Mouse (Mus musculus): ENCODE data around the gene Gna11. TPM values are rescaled to one million over a fixed set of nuclear protein-coding genes. Genes with fewer than 3 reads are reported as not detected.

Gna11 gene
- total RNA-seq, 1 experiment, result 53.4 TPM

- Histone ChIP-seq H3K9ac (ENCODE audit: insufficient read depth, low read depth, low read length, poor library complexity, severe bottlenecking) (no peak overlapping the region), H3K4me3 (ENCODE audit: insufficient read depth in 1 of 2, low read depth in 1 of 2, low read length in 2 of 2, poor library complexity in 1 of 2, severe bottlenecking in 1 of 2) (no peak overlapping the region), H3K9me3 (ENCODE audit: control insufficient read depth, insufficient read depth, low read depth, low read length) (no peaks in the 10 kb centered on the region), H3K36me3 (ENCODE audit: control insufficient read depth, insufficient read depth, low read length, poor library complexity, severe bottlenecking) (no peaks in the 10 kb centered on the region), H3K4me1 (ENCODE audit: control insufficient read depth in 2 of 2, insufficient read depth in 2 of 2, low read length in 2 of 2, poor library complexity in 1 of 2) (peaks cover 0 to 2% of the 10 kb centered on the region in 2 experiments; a peak in 1 of 4 replicates), H3K27ac (ENCODE audit: insufficient read depth, low read depth, low read length, poor library complexity, severe bottlenecking) (no peak overlapping the region)
- in situ Hi-C loops (cut with MboI; ENCODE audit: low sequenced_read_pairs in 2 of 2, unreplicated experiment in 2 of 2), result no loop called here
- TF ChIP-seq HCFC1 (IDR thresholded peaks at IDR 0.05; ENCODE audit: borderline replicate concordance, insufficient read depth, low read length) (no peak), CHD2 (IDR thresholded peaks at IDR 0.05; ENCODE audit: low read depth, low read length) (no peak), ZNF384 (IDR thresholded peaks at IDR 0.05; ENCODE audit: low read depth, low read length) (no peak), ZC3H11A (IDR thresholded peaks at IDR 0.05; ENCODE audit: borderline replicate concordance, low read depth, low read length) (no peak), MAFK (IDR thresholded peaks at IDR 0.05; ENCODE audit: insufficient read depth, low read depth, low read length) (no peak)
- DNase-seq (ENCODE audit: low read depth, low spot score), result no peak
Measured at GRCm38 (mm10) chr10:81518546-81518945, 26.4 kb downstream of the Gna11 start.

GRCm38 (mm10) chr10:81517227-81517626, 27.8 kb downstream of the Gna11 start:
- Histone ChIP-seq H3K4me1 (ENCODE audit: control insufficient read depth in 2 of 2, insufficient read depth in 2 of 2, low read length in 2 of 2, poor library complexity in 1 of 2) (peaks cover 0 to 2% of the 10 kb centered on the region in 2 experiments; a peak in 1 of 4 replicates), H3K9ac (ENCODE audit: insufficient read depth, low read depth, low read length, poor library complexity, severe bottlenecking) (no peak overlapping the region), H3K4me3 (ENCODE audit: insufficient read depth in 1 of 2, low read depth in 1 of 2, low read length in 2 of 2, poor library complexity in 1 of 2, severe bottlenecking in 1 of 2) (no peak overlapping the region), H3K27ac (ENCODE audit: insufficient read depth, low read depth, low read length, poor library complexity, severe bottlenecking) (no peak overlapping the region), H3K9me3 (ENCODE audit: control insufficient read depth, insufficient read depth, low read depth, low read length) (no peaks in the 10 kb centered on the region), H3K36me3 (ENCODE audit: control insufficient read depth, insufficient read depth, low read length, poor library complexity, severe bottlenecking) (no peaks in the 10 kb centered on the region)
- TF ChIP-seq ZNF384 (IDR thresholded peaks at IDR 0.05; ENCODE audit: low read depth, low read length), result no peak
- TF ChIP-seq HCFC1 (IDR thresholded peaks at IDR 0.05; ENCODE audit: borderline replicate concordance, insufficient read depth, low read length), result no peak
- TF ChIP-seq MAFK (IDR thresholded peaks at IDR 0.05; ENCODE audit: insufficient read depth, low read depth, low read length), result no peak
- no peak for TF ChIP-seq ZC3H11A (IDR thresholded peaks at IDR 0.05; ENCODE audit: borderline replicate concordance, low read depth, low read length)
- TF ChIP-seq CHD2 (IDR thresholded peaks at IDR 0.05; ENCODE audit: low read depth, low read length), result no peak
- in situ Hi-C loops (cut with MboI; ENCODE audit: low sequenced_read_pairs in 2 of 2, unreplicated experiment in 2 of 2), result no loop called here
- DNase-seq (ENCODE audit: low read depth, low spot score), result no peak

- no peak for DNase-seq (ENCODE audit: low read depth, low spot score)
- Histone ChIP-seq H3K9ac (ENCODE audit: insufficient read depth, low read depth, low read length, poor library complexity, severe bottlenecking) (no peak overlapping the region), H3K27ac (ENCODE audit: insufficient read depth, low read depth, low read length, poor library complexity, severe bottlenecking) (no peak overlapping the region), H3K36me3 (ENCODE audit: control insufficient read depth, insufficient read depth, low read length, poor library complexity, severe bottlenecking) (no peaks in the 10 kb centered on the region), H3K4me1 (ENCODE audit: control insufficient read depth in 2 of 2, insufficient read depth in 2 of 2, low read length in 2 of 2, poor library complexity in 1 of 2) (peaks cover 0 to 10% of the 10 kb centered on the region in 2 experiments; a peak in 2 of 4 replicates), H3K4me3 (ENCODE audit: insufficient read depth in 1 of 2, low read depth in 1 of 2, low read length in 2 of 2, poor library complexity in 1 of 2, severe bottlenecking in 1 of 2) (no peak overlapping the region), H3K9me3 (ENCODE audit: control insufficient read depth, insufficient read depth, low read depth, low read length) (no peaks in the 10 kb centered on the region)
- in situ Hi-C loops (cut with MboI; ENCODE audit: low sequenced_read_pairs in 2 of 2, unreplicated experiment in 2 of 2), result no loop called here
- TF ChIP-seq HCFC1 (IDR thresholded peaks at IDR 0.05; ENCODE audit: borderline replicate concordance, insufficient read depth, low read length) (no peak), ZC3H11A (IDR thresholded peaks at IDR 0.05; ENCODE audit: borderline replicate concordance, low read depth, low read length) (no peak), ZNF384 (IDR thresholded peaks at IDR 0.05; ENCODE audit: low read depth, low read length) (no peak), MAFK (IDR thresholded peaks at IDR 0.05; ENCODE audit: insufficient read depth, low read depth, low read length) (no peak), CHD2 (IDR thresholded peaks at IDR 0.05; ENCODE audit: low read depth, low read length) (no peak)
Measured at GRCm38 (mm10) chr10:81513798-81514197, 31.2 kb downstream of the Gna11 start.

- H3K4me1 ChIP-seq (ENCODE audit: control insufficient read depth in 2 of 2, insufficient read depth in 2 of 2, low read length in 2 of 2, poor library complexity in 1 of 2), result peaks cover 2 to 24% of the 10 kb centered on the region in 2 experiments; a peak in 2 of 4 replicates
- H3K9me3 ChIP-seq (ENCODE audit: control insufficient read depth, insufficient read depth, low read depth, low read length), result no peaks in the 10 kb centered on the region
- no peak for DNase-seq (ENCODE audit: low read depth, low spot score)
- in situ Hi-C loops (cut with MboI; ENCODE audit: low sequenced_read_pairs in 2 of 2, unreplicated experiment in 2 of 2), result no loop called here
- no peak overlapping the region for H3K27ac ChIP-seq (ENCODE audit: insufficient read depth, low read depth, low read length, poor library complexity, severe bottlenecking)
- H3K4me3 ChIP-seq (ENCODE audit: insufficient read depth in 1 of 2, low read depth in 1 of 2, low read length in 2 of 2, poor library complexity in 1 of 2, severe bottlenecking in 1 of 2), result no peak overlapping the region
- TF ChIP-seq MAFK (IDR thresholded peaks at IDR 0.05; ENCODE audit: insufficient read depth, low read depth, low read length), result no peak
- TF ChIP-seq HCFC1 (IDR thresholded peaks at IDR 0.05; ENCODE audit: borderline replicate concordance, insufficient read depth, low read length), result no peak
- no peak overlapping the region for H3K9ac ChIP-seq (ENCODE audit: insufficient read depth, low read depth, low read length, poor library complexity, severe bottlenecking)
- H3K36me3 ChIP-seq (ENCODE audit: control insufficient read depth, insufficient read depth, low read length, poor library complexity, severe bottlenecking), result peaks cover 5% of the 10 kb centered on the region; the same call in 1 of the 2 replicates
Measured at GRCm38 (mm10) chr10:81510246-81510810, 34.7 kb downstream of the Gna11 start.
